ENCODE assay signal across 9 mouse cellular contexts in the genomic region with DNA sequence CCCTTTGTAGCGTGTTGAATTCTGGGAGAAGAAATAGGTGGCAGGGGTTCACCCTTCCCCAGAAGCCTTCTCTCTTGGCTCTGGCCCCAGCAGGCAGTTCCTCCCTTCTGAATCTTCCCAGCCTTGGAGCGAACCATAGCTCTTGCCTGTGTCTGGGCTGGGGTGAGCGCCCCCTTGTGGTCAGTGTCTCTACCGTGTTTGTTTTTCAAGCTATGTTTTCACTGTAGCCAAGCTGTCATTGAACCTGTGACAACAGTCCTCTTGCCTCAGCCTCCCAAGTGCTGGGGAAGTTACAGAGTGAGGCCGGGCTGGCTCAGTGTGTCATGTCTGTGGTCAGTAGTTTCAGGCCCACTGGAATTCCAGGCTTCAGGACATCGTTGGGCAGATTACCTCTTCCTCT. TPM values are rescaled to one million over a fixed set of nuclear protein-coding genes. Genes with fewer than 3 reads are reported as not detected.
DNase-seq lines count a peak whose midpoint lies in the region; ATAC-seq and TF ChIP-seq lines count a peak whose summit lies in the region.
"Had no signal": no experiment of that assay in that cellular context is flagged by ENCODE, and none has a peak within 500 bp of the region (broad histone marks: within the 10 kb centered on the region; RNA-seq: fewer than 3 reads in every experiment).

No protein-coding gene starts in this region.

- H3K9ac ChIP-seq in heart, postnatal 0 days (replicated peaks; ENCODE audit: low read depth, low read length) = no peak overlapping the region
- no peak overlapping the region for H3K9ac ChIP-seq in stomach, embryonic 15.5 days
- H3K9ac ChIP-seq: liver, embryonic 15.5 days had no signal

- peaks cover 31% of the 10 kb centered on the region for H3K27me3 ChIP-seq in heart, postnatal 0 days (ENCODE audit: control insufficient read depth, insufficient read depth, low read length)
- peaks cover 14% of the 10 kb centered on the region for H3K27me3 ChIP-seq in stomach, embryonic 15.5 days (replicated peaks)

- TF ChIP-seq EP300 in heart, postnatal 0 days (IDR thresholded peaks at IDR 0.05; ENCODE audit: low read depth) = no peak

- no peak for ATAC-seq in CD4-positive, CD25-positive, alpha-beta regulatory T cell, adult 4 months
- ATAC-seq in heart, postnatal 0 days (ENCODE audit: insufficient read depth, low read depth) = no peak
- ATAC-seq in stomach, embryonic 15.5 days (ENCODE audit: insufficient read depth, low FRiP score, low read depth) = peak; percentile 19; the same call in 1 of the 2 replicates

- no peak overlapping the region for H3K27ac ChIP-seq in heart, postnatal 0 days (ENCODE audit: low read depth)
- no peak overlapping the region for H3K27ac ChIP-seq in stomach, embryonic 15.5 days
- H3K27ac ChIP-seq: liver, embryonic 15.5 days had no signal

- no peaks in the 10 kb centered on the region for H3K4me1 ChIP-seq in heart, postnatal 0 days (ENCODE audit: control insufficient read depth, insufficient read depth)
- H3K4me1 ChIP-seq in stomach, embryonic 15.5 days = peaks cover 12% of the 10 kb centered on the region

- no peaks in the 10 kb centered on the region for H3K9me3 ChIP-seq in heart, postnatal 0 days (replicated peaks; ENCODE audit: control insufficient read depth, low read length)
- no peaks in the 10 kb centered on the region for H3K9me3 ChIP-seq in stomach, embryonic 15.5 days
- H3K9me3 ChIP-seq: liver, embryonic 15.5 days had no signal

- H3K4me3 ChIP-seq in heart, postnatal 0 days (ENCODE audit: low read depth, low read length) = no peak overlapping the region
- H3K4me3 ChIP-seq in stomach, embryonic 15.5 days (replicated peaks) = no peak overlapping the region
- H3K4me3 ChIP-seq: liver, embryonic 15.5 days had no signal

- no peaks in the 10 kb centered on the region for H3K36me3 ChIP-seq in heart, postnatal 0 days (replicated peaks; ENCODE audit: control insufficient read depth, insufficient read depth, low read length)
- H3K36me3 ChIP-seq in stomach, embryonic 15.5 days = no peaks in the 10 kb centered on the region
- H3K36me3 ChIP-seq: liver, embryonic 15.5 days had no signal

- TF ChIP-seq CTCF in heart, postnatal 0 days (IDR thresholded peaks at IDR 0.05; ENCODE audit: low read depth) = peak; percentile 83

- H3K4me2 ChIP-seq in heart, postnatal 0 days (ENCODE audit: low read depth, low read length) = no peak overlapping the region
- no peak overlapping the region for H3K4me2 ChIP-seq in stomach, embryonic 15.5 days
- H3K4me2 ChIP-seq: liver, embryonic 15.5 days had no signal

- peak; percentile 82 for DNase-seq in CD4-positive, CD25-positive, alpha-beta regulatory T cell, adult 2 months (ENCODE audit: low read depth, low spot score)
- DNase-seq in adrenal gland, adult 8-10 months = peak; percentile 55
- peak; percentile 84 for DNase-seq in embryo, embryonic 11 days
- DNase-seq in heart, postnatal 0 days (ENCODE audit: low spot score) = peak; percentile 53
- peak; percentile 53 for DNase-seq in left cerebral cortex, adult 11 months (ENCODE audit: low spot score)
- peak; percentile 82 for DNase-seq in mesoderm, embryonic 11.5 days (ENCODE audit: low read depth, low spot score)

- 18% methylated on average over 6 of the region's 6 CpGs for WGBS in heart, postnatal 0 days
- WGBS in stomach, embryonic 15.5 days = 26% methylated on average over 6 of the region's 6 CpGs

RNA-seq across cellular contexts. Expression of a gene that starts 4.9 kb away (rescaled TPM):
- not detected for polyA plus RNA-seq in CD4-positive, CD25-positive, alpha-beta regulatory T cell, adult 4 months (2017; shearing (Covaris generic))
- not detected for total RNA-seq in adrenal gland, adult 8-10 months (2022)
- not detected in 2 replicates for total RNA-seq in heart, postnatal 0 days (2014; rRNA removed; ENCODE audit: low replicate concordance)
- polyA plus RNA-seq in heart, postnatal 0 days (2015; fragmentation: Nextera tagmentation; extraction: Ambion mirVana) = not detected in 2 replicates
- polyA plus RNA-seq in stomach, embryonic 15.5 days (2015; fragmentation: Nextera tagmentation; extraction: Ambion mirVana) = 4.0 TPM in 2 replicates
- polyA plus RNA-seq: liver, embryonic 15.5 days had no signal

RNA-seq across cellular contexts. Expression of a gene that starts 55.7 kb away (rescaled TPM):
- 10 to 100 TPM; 10.3 to 10.7 TPM for polyA plus RNA-seq in CD4-positive, CD25-positive, alpha-beta regulatory T cell, adult 4 months (2017; shearing (Covaris generic))
- 10 to 100 TPM; 49.7 to 68.6 (median 58.2) TPM for total RNA-seq in adrenal gland, adult 8-10 months (2022)
- total RNA-seq in heart, postnatal 0 days (2014; rRNA removed; ENCODE audit: low replicate concordance) = 29.2 and 36.9 TPM in 2 replicates
- 10.1 and 12.0 TPM in 2 replicates for polyA plus RNA-seq in heart, postnatal 0 days (2015; fragmentation: Nextera tagmentation; extraction: Ambion mirVana)
- polyA plus RNA-seq in stomach, embryonic 15.5 days (2015; fragmentation: Nextera tagmentation; extraction: Ambion mirVana) = 23.5 and 25.6 TPM in 2 replicates
